Mouse (Mus musculus) cerebellum, adult 11-12 months (tissue): ENCODE results near the gene Smdt1.
A peak's percentile ranks its signal among the peaks of the same experiment; 100 is the strongest.
"Not testable (repeated sequence)": the region's sequence is repeated elsewhere in the genome, so short reads cannot be mapped to it uniquely, and the experiment has no call there.

Experiments used
- DNase-seq: peaks from one replicate; pipeline ENCODE4 v3.0.0; 2022

The Smdt1 gene

GRCm38 (mm10) chr15:82343368-82344287, 4.9 kb downstream of the Smdt1 start:
- DNase-seq = peak; percentile 57

DNA sequence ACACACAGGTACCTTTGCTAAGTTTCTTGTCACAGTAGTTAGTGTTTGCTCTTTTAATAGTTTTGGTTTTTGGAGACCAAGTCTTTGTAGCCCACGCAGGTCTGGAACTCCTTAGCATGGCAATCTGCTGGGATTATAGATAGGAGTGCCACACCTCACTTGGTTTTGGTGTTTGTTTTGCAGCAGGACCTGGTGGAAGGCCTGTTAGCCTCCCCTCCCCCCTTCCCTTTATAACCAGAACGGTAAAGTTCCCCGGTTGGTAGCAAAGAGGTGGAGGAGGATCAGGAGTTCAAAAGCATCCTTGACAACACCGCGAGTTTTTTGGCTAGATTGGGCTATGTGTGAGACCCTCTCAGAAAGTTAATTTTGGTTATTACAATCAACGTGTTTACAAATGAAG, 6.2 kb downstream of the Smdt1 start:
- no peak for DNase-seq

DNA sequence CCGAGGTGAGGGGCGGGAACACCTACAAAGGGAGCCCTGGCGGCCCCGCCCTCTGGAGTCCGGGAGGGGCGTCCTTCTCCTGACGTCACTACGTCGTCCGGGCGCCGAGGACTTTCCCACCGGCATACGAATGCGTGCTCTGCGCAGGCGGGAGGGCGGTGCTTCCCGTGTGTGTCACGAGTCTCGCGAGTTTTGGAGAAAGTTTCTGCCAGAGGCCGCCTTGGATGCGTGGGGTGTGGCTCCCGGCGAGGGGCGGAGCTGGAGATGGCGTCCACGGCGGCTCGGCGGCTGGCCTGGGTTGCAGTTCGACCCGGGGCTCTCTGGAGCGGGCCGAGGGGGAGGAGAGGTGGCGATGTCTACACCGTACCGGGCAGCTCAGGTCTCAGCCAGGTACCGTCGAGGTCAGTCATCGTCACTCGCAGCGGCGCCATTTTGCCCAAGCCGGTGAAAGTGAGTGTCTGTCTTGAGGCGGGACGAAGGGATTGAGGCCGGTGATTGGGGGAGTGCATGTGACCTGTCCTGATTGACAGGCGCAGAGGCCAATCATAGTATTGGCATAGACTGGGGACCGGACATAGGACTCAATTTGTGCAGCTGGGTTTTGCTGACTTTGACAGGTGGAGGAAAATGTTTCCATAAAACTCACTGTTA, 7.2 kb downstream of the Smdt1 start:
- DNase-seq = peak; percentile 98

DNA sequence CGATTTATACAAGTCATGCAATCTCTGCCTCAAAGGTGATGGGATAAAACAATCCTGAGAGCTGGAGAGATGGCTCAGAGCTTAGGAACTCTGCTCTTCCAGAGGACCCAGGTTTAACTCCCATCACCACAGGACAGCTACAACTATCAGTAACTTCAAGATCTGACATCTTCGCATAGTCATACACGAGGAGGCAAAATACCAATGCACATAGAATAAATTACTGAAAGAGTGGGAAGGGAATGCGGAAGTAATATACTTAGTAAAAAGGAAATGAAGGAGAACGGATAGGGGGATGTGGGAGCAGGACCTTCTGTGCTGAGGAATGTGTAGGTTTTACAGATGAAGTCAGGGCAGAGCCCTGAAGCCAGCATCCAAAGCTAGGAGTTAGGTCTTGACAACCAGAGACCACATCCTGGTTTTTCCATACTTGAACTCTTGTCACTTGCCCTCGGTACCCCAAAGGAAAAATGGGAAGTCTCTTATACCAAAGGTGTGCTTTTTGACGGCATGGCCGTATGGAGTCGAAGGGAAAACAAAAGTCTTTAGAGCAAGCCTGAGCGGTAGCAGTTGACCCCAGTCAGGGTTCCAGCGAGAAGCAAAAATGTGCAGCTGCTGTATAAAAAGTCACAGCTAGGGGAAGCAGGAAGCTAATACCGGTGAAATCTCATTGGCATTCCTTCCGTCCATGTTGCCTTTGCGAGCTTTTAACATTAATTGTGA, 8.0 kb downstream of the Smdt1 start:
- DNase-seq = no peak

- DNase-seq = no peak
Measured at GRCm38 (mm10) chr15:82347303-82347676, 8.5 kb downstream of the Smdt1 start.

- no peak for DNase-seq
Measured at GRCm38 (mm10) chr15:82347852-82348251, 9.1 kb downstream of the Smdt1 start.

DNA sequence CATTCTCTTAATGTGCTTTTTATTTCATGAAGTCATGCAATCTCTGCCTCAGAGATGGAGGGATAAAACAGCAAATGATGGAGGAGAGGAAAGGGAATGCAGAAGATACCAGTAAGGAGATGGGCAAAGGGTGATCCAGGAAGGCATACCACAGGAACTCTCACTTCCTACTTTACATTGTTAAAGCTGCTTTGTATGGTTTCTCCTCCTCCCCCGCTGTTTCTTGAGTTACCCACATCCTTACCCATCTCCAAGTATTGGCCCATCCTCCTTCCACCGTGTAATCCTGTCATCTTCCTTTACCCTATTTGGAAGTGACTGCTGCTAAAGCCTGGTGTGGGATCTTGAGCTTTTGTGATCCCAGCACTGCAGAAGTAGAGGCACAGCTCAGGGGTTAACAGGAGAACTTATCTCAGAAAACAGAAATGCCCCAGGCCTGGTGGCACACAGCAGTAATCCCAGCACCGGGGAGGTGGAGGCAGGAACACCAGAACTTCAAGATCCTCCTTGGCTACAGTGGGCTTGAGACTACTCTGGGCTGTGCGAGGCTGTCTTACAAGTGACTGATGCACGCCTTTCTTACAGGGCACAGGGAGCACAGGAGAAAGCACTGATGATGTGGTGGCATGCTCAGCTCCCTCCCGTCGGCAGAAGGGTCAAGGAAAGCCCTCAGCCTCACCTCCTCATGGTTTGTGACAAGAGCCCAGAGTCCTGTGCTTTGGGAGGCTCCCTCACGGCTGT, 9.7 kb downstream of the Smdt1 start:
- DNase-seq = no peak

- DNase-seq = no peak
Measured at GRCm38 (mm10) chr15:82348999-82349341, 10.2 kb downstream of the Smdt1 start.

DNA sequence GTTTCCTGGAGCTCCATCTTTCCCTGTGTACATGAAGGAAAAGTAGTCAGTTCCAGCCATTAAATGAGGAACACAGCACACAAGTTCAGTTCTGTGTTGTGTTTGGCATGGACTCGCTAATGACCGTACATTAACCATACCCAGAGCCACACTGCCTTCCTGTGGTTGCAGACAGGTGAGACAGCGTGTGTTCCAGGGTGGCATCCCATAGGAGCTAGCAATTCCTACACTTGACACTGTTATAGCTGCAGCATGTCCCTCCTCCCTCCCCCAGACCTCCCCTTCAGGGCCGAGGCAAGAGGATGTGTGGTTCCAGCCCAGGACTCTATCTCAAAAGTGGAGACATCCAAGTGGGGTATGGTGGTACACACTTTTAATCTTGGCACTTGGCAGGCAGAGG, 11.6 kb downstream of the Smdt1 start:
- no peak for DNase-seq

DNA sequence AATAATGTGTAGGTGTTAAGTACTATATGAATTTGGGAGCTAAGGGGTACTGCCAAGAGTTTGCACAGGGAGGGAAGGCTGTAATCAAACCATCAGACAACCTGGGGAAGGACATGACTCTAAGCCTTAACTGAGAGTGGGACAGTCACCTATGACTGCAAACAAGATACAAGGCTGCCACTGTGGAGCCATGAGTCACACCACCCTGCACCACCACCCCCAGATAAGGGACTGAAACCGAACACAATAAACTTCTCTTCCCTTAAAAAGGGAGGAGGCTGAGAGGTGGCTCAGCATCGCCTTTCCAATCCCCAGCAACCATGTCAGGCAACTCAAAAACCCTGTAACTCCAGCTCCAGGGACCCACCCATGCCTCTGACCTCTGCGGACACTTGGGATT, 12.7 kb downstream of the Smdt1 start:
- DNase-seq = no peak

DNA sequence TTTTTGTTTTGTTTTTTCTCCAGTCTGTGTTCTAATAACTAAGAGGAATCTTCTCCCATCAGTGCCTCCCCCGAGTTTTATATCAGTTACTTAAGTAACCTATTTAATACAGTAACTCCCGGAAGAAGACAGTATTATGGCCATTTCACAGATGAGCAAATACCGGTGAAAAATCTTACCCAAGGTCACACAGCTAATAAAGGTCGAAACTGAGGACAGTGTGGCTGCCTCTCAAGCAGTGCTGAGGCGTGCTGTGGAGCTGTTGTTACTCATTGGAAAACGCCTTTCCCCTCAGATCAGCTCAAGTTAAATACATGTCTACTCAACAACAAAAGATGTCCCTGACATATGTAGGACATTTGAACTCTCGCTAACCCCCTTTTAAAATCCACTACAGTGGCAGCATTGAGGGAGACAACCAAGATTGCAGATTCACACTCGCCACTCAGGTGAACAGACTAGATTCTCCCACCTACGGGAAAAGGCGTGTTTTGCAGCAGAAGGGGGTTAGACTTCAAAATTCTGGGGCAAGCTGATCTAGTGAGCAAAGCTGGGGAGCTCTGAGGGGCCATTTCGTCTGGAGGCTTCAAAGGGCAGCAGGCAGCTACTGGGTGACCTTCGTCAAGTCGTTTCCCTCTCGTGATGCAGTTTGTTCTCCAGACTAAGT, 14.5 kb downstream of the Smdt1 start:
- no peak for DNase-seq

DNA sequence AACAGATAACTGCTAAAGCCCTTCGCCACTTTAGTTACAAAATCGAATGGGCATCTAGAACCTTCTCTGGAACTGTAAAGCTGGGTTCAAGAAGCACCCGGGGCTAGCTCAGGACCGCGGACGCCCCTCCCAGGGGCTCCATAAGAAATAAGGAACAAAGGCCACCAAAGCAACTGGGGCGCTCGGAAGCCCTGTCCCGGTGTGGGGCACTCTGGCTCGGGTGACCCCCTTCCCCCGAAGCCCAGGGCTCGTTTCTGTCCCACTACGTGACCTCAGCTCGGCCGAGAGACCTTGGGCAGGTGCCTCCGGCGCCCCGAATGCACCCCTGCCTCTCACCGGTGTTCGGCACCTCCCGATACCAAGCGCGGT, 15.0 kb downstream of the Smdt1 start:
- no peak for DNase-seq

GRCm38 (mm10) chr15:82354126-82354945, 15.6 kb downstream of the Smdt1 start, which contains the start of gene Ndufa6:
Ndufa6 (minus strand) TSS chr15:82354322.
- peak; percentile 98 for DNase-seq

DNA sequence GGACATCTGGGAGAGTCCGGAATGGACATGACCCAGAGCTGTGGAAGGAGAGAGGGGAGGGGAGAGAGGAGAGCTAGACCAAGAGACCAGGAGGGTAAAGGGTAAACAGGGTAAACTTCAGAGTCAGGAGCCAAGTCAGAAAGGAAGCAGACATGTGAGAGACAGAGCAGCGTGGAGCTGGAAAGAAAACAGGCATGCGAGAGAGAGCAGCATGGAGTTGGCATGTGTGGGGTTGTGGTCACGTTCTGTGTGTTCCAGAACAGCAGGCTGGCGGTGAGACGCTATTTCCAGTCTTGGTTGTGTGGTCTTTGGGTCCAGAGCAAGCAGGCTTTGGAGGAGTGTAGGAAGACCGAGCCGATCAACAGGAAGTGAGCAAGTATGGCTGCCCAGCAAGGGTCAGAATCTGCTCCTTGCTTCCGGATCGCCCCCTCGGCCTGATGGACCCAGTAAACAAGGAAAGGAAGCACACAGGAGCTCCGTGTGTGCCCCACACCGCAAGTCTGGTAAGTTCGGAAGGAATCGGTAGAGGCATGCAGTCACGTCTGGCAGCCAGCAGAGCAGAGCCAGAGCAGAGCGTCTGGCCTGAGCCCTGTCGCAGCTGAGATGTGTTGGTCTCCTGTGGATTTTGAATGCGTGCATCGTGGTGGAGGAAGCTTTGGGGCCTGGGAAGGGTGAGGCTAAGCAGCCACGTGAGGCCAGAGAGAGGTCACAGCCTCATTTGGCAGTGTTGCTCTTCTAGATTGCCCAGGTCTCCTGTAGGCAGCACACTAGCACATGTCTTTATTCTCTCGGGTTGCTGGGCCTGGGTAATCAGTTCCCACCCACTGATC, 19.9 kb downstream of the Smdt1 start:
- DNase-seq = no peak

- no peak for DNase-seq
Measured at GRCm38 (mm10) chr15:82361459-82362018, 22.8 kb downstream of the Smdt1 start.

- DNase-seq = no peak
Measured at GRCm38 (mm10) chr15:82362234-82362633, 23.5 kb downstream of the Smdt1 start.

DNA sequence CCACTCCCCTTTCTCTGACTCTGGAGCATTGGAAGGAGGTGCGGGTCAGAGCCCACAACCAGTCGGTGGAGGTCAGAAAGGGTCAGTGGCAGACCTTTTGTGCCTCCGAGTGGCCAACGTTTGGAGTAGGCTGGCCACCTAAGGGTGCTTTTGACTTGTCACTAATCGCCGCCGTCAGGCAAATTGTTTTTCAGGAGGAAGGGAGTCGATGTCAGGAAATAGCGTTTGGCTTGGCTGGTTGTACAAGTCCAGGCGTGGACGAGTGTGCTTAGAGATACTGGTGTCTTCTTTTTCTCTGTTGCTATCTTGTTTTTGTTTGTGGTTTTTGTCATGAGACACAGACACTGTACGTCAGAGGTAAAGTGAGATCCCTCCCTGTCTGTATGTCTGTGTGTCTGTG, 25.0 kb downstream of the Smdt1 start:
- DNase-seq = not testable (repeated sequence)

- DNase-seq = not testable (repeated sequence)
Measured at GRCm38 (mm10) chr15:82364561-82364960, 25.8 kb downstream of the Smdt1 start.

DNA sequence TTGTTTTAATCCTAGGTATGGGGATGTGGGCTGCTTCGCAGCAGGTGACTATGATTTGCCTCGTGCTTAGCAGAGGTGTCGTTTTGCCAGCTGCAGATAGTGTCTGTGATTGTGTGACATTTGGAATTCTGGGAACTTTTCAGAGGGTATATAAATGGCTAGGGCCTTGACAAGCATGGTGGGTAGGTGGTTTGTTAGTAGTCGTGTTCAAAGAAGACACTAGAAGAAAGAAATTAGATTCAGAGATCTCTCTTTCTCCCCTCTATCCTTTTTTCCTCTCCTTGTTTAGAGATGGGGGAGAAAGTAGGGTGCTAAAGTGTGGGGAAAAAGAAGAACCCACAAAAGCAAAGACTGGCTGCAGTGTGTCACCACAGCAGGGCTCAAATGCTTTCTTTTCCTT, 29.4 kb downstream of the Smdt1 start:
- no peak for DNase-seq

DNA sequence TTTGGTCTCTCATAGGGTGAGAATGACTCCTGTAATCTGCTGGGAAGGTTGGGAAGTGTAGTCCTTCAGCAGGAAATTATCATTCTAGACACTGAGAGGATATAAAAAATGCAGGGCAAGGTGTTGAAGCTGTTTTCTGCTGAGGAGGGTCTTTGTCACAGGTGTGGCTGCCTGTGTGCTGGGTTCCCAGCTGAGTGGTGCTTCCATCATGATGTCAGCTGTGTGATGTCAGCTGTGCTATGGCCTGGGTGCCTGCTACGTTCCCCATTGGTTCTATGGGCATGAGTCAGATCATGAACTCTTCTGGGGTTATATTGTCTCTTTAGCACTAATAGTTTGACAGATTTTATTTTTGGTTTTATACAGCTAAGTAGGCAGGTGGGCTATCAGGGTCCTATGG, 30.1 kb downstream of the Smdt1 start:
- no peak for DNase-seq
